Mouse (Mus musculus) G1E-ER4 (cell line): Measurements from ENCODE around the gene Bst2. TPM values are rescaled to one million over a fixed set of nuclear protein-coding genes. Genes with fewer than 3 reads are reported as not detected.

ENCODE experiments used
- GATA1 ChIP-seq: IDR thresholded peaks from one replicate; pipeline ENCODE4 v1.8.0; 2012; ENCODE audit warnings: low read length, inconsistent platforms
- polyA plus RNA-seq: library from polyadenylated mRNA; stranded (reverse); fragments of >175 nt; gene quantifications from 2 replicates; pipeline ENCODE4 v1.2.3, GENCODE M21; 2012

Gene Bst2
- polyA plus RNA-seq, 1 experiment: 18.8 TPM

DNA sequence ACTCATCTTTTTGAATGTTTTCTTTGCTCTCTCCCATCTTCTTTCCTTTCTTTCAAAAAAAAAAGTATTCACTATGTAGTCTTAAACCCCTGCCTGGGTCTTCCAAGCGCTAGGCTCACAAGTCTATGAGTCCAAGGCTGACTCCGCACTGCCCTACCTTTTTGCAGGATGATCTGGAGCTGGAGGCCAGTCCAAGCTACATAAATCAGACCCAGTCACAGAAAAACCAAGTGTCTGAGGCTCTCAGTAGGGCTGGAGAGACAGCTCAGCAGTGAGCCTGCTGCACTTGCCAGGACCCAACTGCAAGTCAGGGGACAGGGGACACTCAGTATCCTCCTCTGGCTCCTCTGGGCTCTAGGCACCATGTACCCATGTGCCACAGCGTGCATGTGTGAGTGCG is 32.9 kb downstream of the Bst2 start:
- TF ChIP-seq GATA1: no peak

DNA sequence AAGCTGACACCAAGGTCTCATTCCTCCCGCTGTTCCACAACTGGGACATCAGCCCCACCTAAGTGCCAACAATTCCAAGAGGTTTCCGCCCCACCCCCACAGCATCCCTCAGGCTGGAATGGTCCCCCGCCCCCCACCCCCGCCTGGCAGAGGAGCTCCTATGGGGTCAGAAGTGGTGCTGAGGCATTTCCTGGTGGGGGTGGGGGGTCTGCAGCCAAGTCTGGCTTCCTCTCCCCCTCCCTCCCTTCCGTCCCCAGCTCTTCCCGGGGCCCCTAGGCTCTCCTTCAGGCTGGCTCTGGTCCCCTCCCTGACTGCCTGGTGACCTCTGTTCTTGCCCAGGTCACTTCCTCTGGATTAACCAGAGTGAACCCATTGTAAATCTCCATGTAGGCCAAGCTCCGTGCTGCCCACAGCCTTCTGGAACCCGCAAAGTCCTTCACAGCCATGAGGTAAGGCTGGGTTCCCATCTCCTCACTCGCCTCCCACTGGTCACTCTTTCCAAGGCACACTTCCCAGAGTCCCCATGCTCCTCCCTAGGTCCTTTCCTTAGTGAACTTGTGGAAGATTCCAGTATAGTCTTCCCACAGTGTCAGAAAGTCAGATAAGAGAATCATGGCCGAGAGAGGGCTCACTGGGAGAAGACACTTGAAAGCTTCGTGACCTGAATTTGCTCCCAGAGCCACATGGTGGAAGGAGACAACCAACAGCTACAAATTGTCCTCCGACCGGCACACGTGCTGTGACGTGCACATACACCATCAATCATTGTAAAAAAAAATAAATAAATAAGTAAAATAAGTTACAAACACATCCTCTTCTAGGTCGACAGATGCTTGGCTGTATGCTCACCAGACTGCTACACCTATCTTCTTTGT is 38.2 kb downstream of the Bst2 start:
- no peak for TF ChIP-seq GATA1

DNA sequence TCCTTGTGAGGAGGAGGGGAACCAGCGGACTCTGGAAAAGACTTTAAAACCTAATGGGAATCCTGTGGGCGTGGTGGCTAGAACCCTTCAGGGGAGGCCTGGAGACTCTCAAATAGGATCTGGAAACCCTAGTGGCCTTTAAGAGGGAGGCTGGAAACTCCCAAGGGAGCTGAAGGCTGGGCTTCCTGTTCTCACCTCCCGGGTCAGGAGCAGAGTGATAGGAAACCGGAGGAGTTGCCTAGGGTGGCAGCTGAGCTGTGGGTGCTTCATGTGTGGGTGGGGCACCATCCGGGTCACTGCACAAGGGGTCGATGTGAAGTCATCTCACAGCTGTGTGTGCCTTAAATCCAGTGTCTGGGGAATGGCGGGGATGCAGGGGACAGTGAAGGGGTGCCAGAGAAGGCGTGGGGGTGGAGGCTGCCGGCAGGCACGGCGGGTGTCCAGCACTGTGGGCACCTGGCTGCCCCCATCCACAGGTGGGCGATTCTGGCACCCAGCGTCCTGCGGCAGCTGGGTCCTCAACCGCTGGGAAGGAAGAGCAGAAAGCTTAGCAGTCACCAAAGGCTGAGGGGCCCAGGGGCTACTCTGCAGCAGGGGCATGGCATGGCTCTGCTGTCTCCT is 39.3 kb downstream of the Bst2 start:
- TF ChIP-seq GATA1: no peak

DNA sequence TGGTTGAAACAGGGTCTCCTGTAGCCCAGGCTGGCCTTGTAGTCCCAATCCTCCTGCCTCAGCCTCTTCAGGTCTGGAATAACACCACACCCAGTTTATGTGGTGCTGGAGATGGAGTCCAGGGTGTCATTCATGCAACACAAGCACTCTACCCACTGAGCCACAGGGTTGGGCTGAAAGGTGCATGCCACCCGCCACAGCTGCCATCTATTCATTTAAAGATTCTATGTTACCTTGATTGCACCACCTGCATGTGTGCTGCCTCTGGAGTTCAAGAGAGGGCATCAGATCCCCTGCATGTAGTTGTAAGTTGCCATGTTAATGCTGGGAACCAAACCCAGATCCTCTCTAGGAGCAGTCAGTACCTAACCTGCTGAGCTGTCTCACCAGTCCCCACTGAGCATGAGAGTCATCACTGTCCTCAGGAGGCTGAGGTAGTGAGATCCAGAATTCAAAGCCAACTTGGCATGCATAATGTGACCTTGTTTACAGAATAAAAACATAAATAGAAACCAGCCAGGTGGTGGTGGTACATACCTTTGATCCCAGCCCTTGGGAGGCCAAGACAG is 40.1 kb downstream of the Bst2 start:
- TF ChIP-seq GATA1: no peak

DNA sequence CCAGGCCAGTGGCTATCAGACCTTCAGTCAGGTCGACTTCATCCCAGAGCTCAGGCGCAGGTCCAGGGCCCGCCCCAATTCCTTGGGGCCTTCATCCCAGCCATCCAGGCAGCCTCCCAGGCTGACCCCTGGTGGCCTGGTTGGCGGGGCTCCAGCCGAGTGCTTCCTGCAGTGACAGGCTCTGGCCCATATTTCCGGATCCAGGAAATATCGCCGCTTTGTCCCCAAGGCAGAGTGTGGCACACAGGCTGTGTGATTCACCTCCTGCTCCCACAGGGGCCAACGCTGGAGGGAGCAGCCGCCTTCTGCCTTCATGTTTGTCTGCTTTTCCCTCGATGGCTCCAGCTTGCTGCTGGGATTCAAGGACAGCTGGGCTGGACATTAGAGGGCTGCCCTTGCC is 40.8 kb downstream of the Bst2 start:
- TF ChIP-seq GATA1: no peak

DNA sequence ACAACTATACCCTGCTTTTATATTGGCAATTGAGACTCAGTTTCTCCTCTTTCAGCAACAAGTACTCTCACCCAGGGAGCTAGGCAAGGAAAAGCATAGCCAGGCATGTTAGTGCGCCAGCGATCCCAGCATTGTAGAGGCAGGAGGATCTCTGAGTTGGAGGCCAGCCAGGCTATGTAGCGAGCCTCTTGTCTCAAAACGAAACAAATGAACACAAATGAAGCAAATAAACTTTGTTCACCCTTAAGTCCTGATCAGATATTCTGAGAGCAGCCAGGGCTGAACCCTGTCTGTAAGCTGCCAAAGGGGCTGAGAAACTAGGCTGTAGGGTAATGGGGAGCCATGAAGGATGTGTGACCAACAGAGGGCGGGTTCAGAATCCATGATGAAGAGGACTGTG is 41.4 kb downstream of the Bst2 start:
- no peak for TF ChIP-seq GATA1

DNA sequence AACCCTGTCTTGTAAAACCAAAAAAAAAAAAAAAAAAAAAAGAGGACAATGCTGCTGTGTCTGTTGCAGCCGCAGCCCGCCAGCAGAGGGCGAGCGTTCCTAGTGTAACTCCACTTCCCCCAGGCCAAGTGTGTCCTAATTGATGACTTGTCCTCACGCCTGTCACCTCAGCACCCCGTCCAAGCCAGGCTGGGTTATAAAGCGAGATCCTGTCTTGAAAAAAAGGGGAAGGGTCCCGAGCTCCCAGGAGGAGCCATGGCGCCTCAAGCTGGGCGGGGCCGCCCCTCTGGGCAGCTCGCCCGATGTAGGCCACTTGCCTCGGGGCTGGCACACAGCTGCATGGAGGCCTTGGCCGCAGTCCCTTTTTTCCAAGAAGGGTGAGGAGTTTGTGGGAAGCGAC is 42.2 kb downstream of the Bst2 start:
- TF ChIP-seq GATA1: no peak

DNA sequence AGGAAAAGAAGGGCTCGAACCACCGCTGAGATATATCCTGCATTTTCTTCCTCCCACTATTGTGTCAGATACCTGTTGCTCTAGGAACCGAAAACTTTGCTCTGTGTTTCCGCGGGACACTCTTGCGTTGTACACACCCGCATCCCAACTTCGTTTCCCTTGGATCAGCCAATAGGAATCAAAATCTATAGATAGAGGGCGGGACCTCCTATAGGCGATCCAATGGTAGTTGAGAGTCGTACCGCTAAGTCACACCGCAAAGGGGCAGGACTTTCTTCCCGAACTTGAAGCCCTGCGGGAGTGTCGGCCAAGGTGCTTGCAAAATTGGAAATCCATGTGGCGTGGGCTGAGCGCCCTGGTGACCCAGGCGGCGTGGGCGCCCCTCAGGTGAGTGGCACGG is 48.8 kb downstream of the Bst2 start:
- no peak for TF ChIP-seq GATA1

DNA sequence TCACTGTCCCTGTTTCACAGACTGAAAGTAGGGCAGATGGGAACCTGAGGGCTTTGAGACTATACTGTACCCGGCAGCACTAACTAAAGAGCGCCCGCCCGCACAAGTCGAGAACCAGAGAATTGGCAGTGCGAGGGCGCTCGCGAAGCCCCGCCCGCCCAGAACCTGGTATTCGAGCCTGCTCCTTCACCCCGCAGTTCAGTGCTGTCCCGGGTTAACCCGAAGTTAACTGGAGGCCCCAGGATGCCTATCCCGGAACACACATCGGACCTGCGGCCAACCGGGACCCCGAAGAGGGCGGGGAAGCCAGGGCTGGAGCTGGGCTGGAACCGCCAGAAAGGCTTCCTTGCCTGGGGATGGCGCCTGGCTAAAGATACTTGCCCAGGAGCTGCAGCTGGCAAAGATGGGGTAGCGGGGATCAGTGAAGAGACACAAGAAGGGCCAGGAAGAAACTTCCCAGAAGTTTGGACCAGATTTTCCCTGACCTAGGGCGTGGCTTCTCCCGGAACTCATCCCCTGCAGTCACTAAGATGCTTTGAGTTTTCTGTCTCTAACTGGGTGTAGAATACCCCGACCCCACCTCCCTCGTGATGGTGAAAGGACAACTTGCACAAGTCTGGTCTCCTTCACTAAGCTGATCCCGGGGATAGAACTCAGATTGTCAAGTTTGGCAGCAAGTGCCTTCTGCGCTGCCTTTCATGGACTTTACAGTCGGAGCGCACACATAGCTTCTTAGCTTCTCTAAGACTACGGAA is 49.4 kb downstream of the Bst2 start, which contains the start of gene Gtpbp3:
TSS of gene Gtpbp3 (plus strand) at position 413 of the 755 bp plus-strand sequence.
- TF ChIP-seq GATA1: no peak

DNA sequence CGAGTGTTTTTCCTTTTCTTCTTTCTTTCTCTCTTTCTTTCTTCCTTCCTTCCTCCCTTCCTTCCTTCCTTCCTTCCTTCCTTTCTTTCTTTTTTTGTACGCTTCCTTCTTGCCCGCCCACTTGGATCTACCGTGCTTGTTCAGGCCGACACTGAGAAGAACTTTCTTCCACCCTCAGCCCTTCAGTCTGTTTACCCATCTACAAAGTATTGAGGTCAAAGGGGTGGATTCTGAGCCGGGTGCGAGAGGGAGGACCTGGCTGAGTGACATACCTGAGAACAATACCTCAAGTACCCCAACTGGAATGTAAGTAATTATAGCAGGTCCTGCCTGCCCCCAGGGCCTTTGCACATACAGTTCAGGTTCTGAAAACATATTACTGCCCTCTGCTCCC is 51.1 kb downstream of the Bst2 start:
- no peak for TF ChIP-seq GATA1

DNA sequence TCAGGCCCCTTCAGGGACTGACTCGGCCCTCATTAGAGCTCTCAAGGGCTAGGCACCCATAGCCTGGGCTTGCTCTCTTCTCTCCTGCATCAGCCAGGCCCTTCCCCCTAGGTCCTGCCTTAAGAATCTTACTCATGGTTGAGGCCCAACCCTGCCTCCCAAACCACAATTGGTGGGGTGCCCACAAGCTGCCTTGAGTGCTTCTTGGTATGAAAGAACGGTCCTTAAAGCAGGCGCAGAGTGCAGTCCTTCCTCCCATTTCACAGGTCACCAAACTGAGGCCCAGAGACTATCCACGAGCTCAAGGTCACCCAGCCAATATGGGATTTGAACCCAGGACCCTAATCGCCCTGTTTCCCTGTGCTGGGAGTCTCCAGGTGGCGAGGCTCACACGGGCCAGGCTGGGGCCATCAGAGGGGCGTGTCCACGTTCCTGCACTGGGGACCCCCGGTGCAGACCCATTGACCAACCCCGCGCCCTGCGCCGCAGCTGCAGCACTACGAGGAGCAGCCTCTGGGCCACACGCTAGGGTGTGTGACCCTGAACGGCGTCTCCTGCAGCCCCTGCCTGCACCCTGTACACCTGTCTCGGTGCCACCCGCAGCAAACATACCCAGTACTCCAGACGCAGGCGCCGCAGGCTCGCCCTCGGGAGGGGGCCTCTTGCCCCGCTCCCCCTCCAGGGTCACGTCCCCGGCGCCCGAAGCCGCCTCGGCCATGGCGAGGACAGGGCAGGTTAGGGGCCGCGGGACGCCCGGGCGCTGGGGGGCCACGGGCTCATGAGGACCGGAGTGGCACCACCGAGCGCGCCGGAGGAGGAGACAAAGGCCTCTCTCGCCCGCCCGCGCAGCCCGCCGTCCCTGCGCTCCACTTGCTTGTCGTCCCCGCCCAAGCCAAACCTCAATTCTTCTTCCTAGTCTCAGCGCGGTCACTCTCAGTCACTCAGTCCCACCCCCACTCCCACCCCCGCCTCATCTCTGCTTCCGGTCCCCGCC is 51.8 kb downstream of the Bst2 start, which contains the start of gene Ano8:
TSS of gene Ano8 (minus strand) at position 822 of the 994 bp plus-strand sequence.
- TF ChIP-seq GATA1: no peak

DNA sequence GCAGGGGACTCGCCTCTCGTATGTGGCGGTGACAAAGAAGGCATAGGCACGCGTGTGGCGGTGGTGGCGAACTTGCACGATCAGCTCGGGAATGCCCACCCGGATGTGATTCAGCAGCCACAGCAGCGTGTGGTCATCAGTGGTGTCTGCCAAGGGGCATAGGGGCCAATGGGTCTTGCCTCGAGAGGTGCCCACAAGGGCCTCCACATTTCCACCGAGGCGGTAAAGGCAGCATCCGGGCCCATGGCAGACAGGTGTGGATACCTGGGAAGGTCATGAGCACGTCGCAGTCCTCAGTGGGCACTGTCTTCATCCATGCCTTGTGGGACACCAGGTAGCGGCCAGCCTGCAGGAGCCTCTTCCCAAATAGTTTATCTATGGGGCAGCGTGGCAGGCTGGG is 52.5 kb downstream of the Bst2 start:
- no peak for TF ChIP-seq GATA1

Other genes with a start within 250 kb of the Bst2 start
- gene Use1, start 170.6 kb downstream of the Bst2 start, polyA plus RNA-seq: 183 and 196 TPM in 2 replicates
- 51.3 and 71.7 TPM in 2 replicates for gene Ocel1, start 166.2 kb downstream of the Bst2 start, polyA plus RNA-seq
- gene Nr2f6, start 155.5 kb downstream of the Bst2 start, polyA plus RNA-seq: 63.4 and 72.0 TPM in 2 replicates
- 0.04 and 0.10 TPM in 2 replicates for gene Ushbp1, start 141.7 kb downstream of the Bst2 start, polyA plus RNA-seq
- gene Babam1, start 140.6 kb downstream of the Bst2 start, polyA plus RNA-seq: 146 and 153 TPM in 2 replicates
- 39.7 and 50.9 TPM in 2 replicates for gene Ankle1, start 131.4 kb downstream of the Bst2 start, polyA plus RNA-seq
- gene Abhd8, start 73.8 kb downstream of the Bst2 start, polyA plus RNA-seq: 18.9 and 25.3 TPM in 2 replicates
- gene Mrpl34, start 72.5 kb downstream of the Bst2 start, polyA plus RNA-seq: 221 and 248 TPM in 2 replicates
- gene Dda1, start 68.3 kb downstream of the Bst2 start, polyA plus RNA-seq: 284 and 345 TPM in 2 replicates
- 1.1 and 1.2 TPM in 2 replicates for gene Ano8, start 51.5 kb downstream of the Bst2 start, polyA plus RNA-seq
- 40.9 and 51.0 TPM in 2 replicates for gene Gtpbp3, start 49.4 kb downstream of the Bst2 start, polyA plus RNA-seq
- 1.9 and 2.4 TPM in 2 replicates for gene Plvap, start 25.7 kb downstream of the Bst2 start, polyA plus RNA-seq
- not detected in 2 replicates for gene Ccdc194, start 11.7 kb downstream of the Bst2 start, polyA plus RNA-seq
- 135 and 147 TPM in 2 replicates for gene Mvb12a, start 5.5 kb upstream of the Bst2 start, polyA plus RNA-seq
- gene Tmem221, start 21.4 kb upstream of the Bst2 start, polyA plus RNA-seq: not detected in 2 replicates
- not detected in 2 replicates for gene Nxnl1, start 29.1 kb upstream of the Bst2 start, polyA plus RNA-seq
- not detected in 2 replicates for gene Slc27a1, start 31.4 kb upstream of the Bst2 start, polyA plus RNA-seq
- 435 and 550 TPM in 2 replicates for gene Pgls, start 54.7 kb upstream of the Bst2 start, polyA plus RNA-seq
- gene Fam129c, start 60.2 kb upstream of the Bst2 start, polyA plus RNA-seq: 7.9 and 8.6 TPM in 2 replicates
- 41.9 and 53.0 TPM in 2 replicates for gene Colgalt1, start 73.5 kb upstream of the Bst2 start, polyA plus RNA-seq
- 0.41 and 0.52 TPM in 2 replicates for gene Unc13a, start 134.3 kb upstream of the Bst2 start, polyA plus RNA-seq
- gene Jak3, start 138.8 kb upstream of the Bst2 start, polyA plus RNA-seq: 27.6 and 33.8 TPM in 2 replicates
- 4.6 and 5.5 TPM in 2 replicates for gene Insl3, start 151.8 kb upstream of the Bst2 start, polyA plus RNA-seq
- 0.02 TPM in 1 of 2 replicates, not detected in the other for gene B3gnt3, start 164.3 kb upstream of the Bst2 start, polyA plus RNA-seq
- gene Fcho1, start 188.3 kb upstream of the Bst2 start, polyA plus RNA-seq: 32.9 and 36.1 TPM in 2 replicates